Mouse (Mus musculus): ENCODE measurements at regions not wholly inside any gene's neighbourhood (a gene's known extent, or its start where the extent isn't known, plus 50 kb on each side); places are given as distances from the start of the nearest gene placed in this dataset.

DNA sequence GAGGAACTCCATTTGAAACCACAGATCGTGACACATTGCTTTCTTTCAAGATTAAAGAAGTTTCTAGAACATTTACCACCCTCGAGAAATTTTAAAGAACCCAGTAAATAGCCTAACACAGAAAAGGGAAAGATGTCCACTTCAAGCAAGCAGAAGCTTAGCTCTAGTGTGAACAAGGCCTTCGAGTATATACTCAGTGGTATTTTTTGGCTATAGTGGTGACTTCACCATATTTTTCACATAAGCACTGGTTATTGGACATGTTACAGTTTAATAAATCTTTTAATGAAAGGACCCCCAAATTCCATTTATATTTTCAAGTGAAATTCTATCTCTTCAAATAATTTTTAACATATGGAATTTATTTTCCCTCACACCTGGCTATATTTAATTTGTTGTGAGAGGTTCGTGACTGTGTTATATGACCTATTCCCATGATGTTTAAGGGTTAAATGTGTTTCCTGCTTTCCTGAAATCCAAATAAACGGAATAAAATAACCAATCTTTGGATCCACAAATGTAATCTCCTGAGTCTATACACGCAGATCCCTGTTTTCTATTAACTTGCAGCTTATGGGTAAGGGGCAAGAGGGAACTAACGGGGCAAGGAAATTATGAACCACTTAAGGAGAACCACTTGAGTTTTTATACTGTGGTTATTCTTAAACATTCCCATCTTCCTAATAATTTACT is 60.6 kb upstream of the Tas2r134 start:
- Histone ChIP-seq H3K27me3 (ENCODE audit: control insufficient read depth, insufficient read depth, low read length) (no peaks in the 10 kb centered on the region), H3K36me3 (ENCODE audit: control insufficient read depth, insufficient read depth, low read length) (no peaks in the 10 kb centered on the region), H3K4me3 (ENCODE audit: low read depth, low read length) (no peak overlapping the region), H3K4me1 (ENCODE audit: control insufficient read depth, insufficient read depth, insufficient read length, low read length) (peaks cover 2% of the 10 kb centered on the region; the same call in 1 of the 2 replicates), H3K27ac (ENCODE audit: insufficient read depth, low read depth, low read length) (no peak overlapping the region)
- TF ChIP-seq POLR2A (IDR thresholded peaks at IDR 0.05; ENCODE audit: low read depth, low read length) (no peak), CTCF (IDR thresholded peaks at IDR 0.05; ENCODE audit: extremely low read depth, insufficient read length, insufficient replicate concordance, low read depth, low read length) (no peak)
- 85% methylated on average over 7 of the region's 7 CpGs for WGBS

DNA sequence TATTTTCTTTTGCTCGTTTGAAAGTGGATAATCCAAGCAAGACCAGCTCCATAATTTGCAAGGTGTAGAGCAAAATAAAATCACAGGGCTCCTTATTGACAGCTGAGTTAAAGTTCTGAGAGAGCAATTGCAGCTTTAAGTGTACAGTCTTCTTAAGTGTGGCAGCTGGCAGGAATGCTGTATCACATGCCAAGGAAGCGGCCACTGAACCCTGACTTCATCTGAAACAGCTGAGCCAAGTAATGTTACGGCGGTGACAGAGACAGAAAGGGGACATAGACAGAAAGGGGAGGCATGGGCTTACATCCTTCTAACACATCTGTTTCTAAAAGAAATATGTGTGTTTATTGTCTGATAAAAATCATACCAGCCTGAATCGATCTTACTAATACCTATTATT is 63.4 kb upstream of the Tas2r134 start:
- Histone ChIP-seq H3K4me1 (ENCODE audit: control insufficient read depth, insufficient read depth, insufficient read length, low read length) (peaks cover 2% of the 10 kb centered on the region; the same call in 1 of the 2 replicates), H3K36me3 (ENCODE audit: control insufficient read depth, insufficient read depth, low read length) (no peaks in the 10 kb centered on the region), H3K27me3 (ENCODE audit: control insufficient read depth, insufficient read depth, low read length) (no peaks in the 10 kb centered on the region), H3K27ac (ENCODE audit: insufficient read depth, low read depth, low read length) (no peak overlapping the region), H3K4me3 (ENCODE audit: low read depth, low read length) (no peak overlapping the region)
- no peak for TF ChIP-seq CTCF (IDR thresholded peaks at IDR 0.05; ENCODE audit: extremely low read depth, insufficient read length, insufficient replicate concordance, low read depth, low read length)
- no peak for TF ChIP-seq POLR2A (IDR thresholded peaks at IDR 0.05; ENCODE audit: low read depth, low read length)
- 68% methylated on average over 5 of the region's 5 CpGs for WGBS

DNA sequence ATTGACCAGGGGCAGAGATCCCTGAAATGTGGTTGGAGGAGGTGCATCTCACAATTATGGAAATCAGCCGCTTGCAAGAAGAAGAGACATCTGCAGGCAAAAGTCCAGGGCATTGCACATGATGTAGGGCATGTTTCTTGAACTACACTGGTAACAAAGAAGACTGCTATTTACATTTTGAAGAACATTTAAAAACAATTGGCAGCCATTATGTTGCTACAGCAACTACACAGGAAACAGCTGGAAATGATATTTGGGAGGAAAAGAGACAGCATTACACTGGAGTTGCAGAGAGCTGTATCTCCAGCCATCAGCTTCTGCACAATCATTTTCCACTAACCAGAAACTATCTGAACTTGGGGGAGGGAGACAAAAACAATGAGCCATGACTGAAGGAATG is 64.1 kb upstream of the Tas2r134 start:
- no peak overlapping the region for H3K4me3 ChIP-seq (ENCODE audit: low read depth, low read length)
- no peaks in the 10 kb centered on the region for H3K36me3 ChIP-seq (ENCODE audit: control insufficient read depth, insufficient read depth, low read length)
- WGBS, result 67% methylated on average over 1 of the region's 1 CpGs
- H3K4me1 ChIP-seq (ENCODE audit: control insufficient read depth, insufficient read depth, insufficient read length, low read length), result peaks cover 2% of the 10 kb centered on the region; the same call in 1 of the 2 replicates
- TF ChIP-seq CTCF (IDR thresholded peaks at IDR 0.05; ENCODE audit: extremely low read depth, insufficient read length, insufficient replicate concordance, low read depth, low read length) (no peak), POLR2A (IDR thresholded peaks at IDR 0.05; ENCODE audit: low read depth, low read length) (no peak)
- H3K27me3 ChIP-seq (ENCODE audit: control insufficient read depth, insufficient read depth, low read length), result no peaks in the 10 kb centered on the region
- H3K27ac ChIP-seq (ENCODE audit: insufficient read depth, low read depth, low read length), result no peak overlapping the region

DNA sequence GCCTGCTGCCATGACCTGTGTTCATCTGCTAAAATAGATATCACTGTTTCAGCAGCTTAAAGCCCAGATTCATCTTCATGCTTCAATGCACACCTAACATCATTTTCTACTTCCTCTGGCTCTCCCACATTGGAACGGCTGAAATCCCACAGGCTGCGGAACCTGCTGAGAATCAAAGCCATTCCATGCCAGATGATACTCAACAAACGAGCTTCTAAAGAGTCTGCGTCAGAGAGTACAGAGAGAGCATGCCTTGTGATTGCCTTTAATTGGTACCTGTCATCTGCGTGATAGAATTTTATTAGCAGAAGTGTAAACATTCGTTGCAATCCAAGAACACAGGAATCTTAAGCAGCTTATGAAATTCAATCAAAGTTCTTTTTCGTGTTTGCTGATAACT is 76.4 kb upstream of the Tas2r134 start:
- no peak for TF ChIP-seq POLR2A (IDR thresholded peaks at IDR 0.05; ENCODE audit: low read depth, low read length)
- TF ChIP-seq CTCF (IDR thresholded peaks at IDR 0.05; ENCODE audit: extremely low read depth, insufficient read length, insufficient replicate concordance, low read depth, low read length), result no peak
- H3K4me3 ChIP-seq (ENCODE audit: low read depth, low read length), result no peak overlapping the region
- no peaks in the 10 kb centered on the region for H3K27me3 ChIP-seq (ENCODE audit: control insufficient read depth, insufficient read depth, low read length)
- WGBS, result 21% methylated on average over 7 of the region's 7 CpGs
- H3K4me1 ChIP-seq (ENCODE audit: control insufficient read depth, insufficient read depth, insufficient read length, low read length), result no peaks in the 10 kb centered on the region
- H3K27ac ChIP-seq (ENCODE audit: insufficient read depth, low read depth, low read length), result no peak overlapping the region
- H3K36me3 ChIP-seq (ENCODE audit: control insufficient read depth, insufficient read depth, low read length), result no peaks in the 10 kb centered on the region

DNA sequence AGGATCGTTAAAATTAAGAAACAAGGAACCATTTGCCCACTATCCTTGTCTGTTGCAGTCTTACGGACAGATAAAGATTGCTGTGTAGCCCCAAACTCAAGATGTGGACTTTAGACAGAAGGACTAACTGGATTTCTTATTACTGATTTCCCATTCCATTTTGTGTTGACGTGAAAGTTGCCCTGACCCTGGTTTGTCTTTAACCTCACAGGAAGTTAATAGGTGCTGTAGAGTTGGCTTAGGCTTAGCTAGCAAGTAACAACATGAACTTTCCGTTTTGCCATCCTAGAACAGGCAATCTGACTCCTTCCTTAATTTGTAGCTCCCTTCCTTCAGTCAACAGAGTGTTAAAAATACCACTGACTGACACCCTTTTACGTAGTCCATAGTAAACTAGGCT is 78.2 kb upstream of the Tas2r134 start:
- H3K27ac ChIP-seq (ENCODE audit: insufficient read depth, low read depth, low read length), result no peak overlapping the region
- WGBS, result 77% methylated on average over 5 of the region's 5 CpGs

DNA sequence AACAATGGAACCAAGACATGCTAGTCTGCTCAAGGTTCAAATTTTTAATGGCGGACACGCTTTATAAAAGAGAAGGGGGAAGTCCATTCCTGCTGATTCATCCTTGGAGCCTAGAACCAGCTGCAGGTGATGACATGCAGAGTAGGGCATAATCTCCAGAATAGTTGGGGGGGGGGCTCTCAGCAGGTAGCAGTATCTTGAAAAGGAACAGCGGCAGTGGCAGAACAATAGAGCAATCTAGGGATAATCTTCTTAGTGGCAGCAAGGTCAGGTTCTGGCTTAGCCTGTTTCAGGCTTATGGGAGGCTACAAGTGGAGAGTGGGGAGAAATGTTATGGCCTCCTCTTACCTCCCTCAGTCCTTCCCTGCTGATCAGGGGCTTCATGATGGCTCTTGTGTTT is 81.1 kb upstream of the Tas2r134 start:
- peaks cover 6% of the 10 kb centered on the region for H3K4me1 ChIP-seq (ENCODE audit: control insufficient read depth, insufficient read depth, insufficient read length, low read length)
- TF ChIP-seq POLR2A (IDR thresholded peaks at IDR 0.05; ENCODE audit: low read depth, low read length) (no peak), CTCF (IDR thresholded peaks at IDR 0.05; ENCODE audit: extremely low read depth, insufficient read length, insufficient replicate concordance, low read depth, low read length) (no peak)
- no peak overlapping the region for H3K4me3 ChIP-seq (ENCODE audit: low read depth, low read length)
- H3K27me3 ChIP-seq (ENCODE audit: control insufficient read depth, insufficient read depth, low read length), result no peaks in the 10 kb centered on the region
- no peaks in the 10 kb centered on the region for H3K36me3 ChIP-seq (ENCODE audit: control insufficient read depth, insufficient read depth, low read length)
- no peak overlapping the region for H3K27ac ChIP-seq (ENCODE audit: insufficient read depth, low read depth, low read length)
- 100% methylated on average over 3 of the region's 3 CpGs for WGBS

More for the DNA sequence above, 78.2 kb upstream of the Tas2r134 start:
- TF ChIP-seq CTCF (IDR thresholded peaks at IDR 0.05; ENCODE audit: extremely low read depth, insufficient read length, insufficient replicate concordance, low read depth, low read length) (no peak), POLR2A (IDR thresholded peaks at IDR 0.05; ENCODE audit: low read depth, low read length) (no peak)
- Histone ChIP-seq H3K4me3 (ENCODE audit: low read depth, low read length) (no peak overlapping the region), H3K4me1 (ENCODE audit: control insufficient read depth, insufficient read depth, insufficient read length, low read length) (peaks cover 3% of the 10 kb centered on the region; the same call in 1 of the 2 replicates), H3K36me3 (ENCODE audit: control insufficient read depth, insufficient read depth, low read length) (no peaks in the 10 kb centered on the region), H3K27me3 (ENCODE audit: control insufficient read depth, insufficient read depth, low read length) (no peaks in the 10 kb centered on the region)

- WGBS, result 24% methylated on average over 1 of the region's 1 CpGs
- Histone ChIP-seq H3K27ac (ENCODE audit: insufficient read depth, low read depth, low read length) (no peak overlapping the region), H3K36me3 (ENCODE audit: control insufficient read depth, insufficient read depth, low read length) (no peaks in the 10 kb centered on the region), H3K4me1 (ENCODE audit: control insufficient read depth, insufficient read depth, insufficient read length, low read length) (peaks cover 6% of the 10 kb centered on the region), H3K27me3 (ENCODE audit: control insufficient read depth, insufficient read depth, low read length) (no peaks in the 10 kb centered on the region), H3K4me3 (ENCODE audit: low read depth, low read length) (no peak overlapping the region)
- no peak for TF ChIP-seq POLR2A (IDR thresholded peaks at IDR 0.05; ENCODE audit: low read depth, low read length)
- TF ChIP-seq CTCF (IDR thresholded peaks at IDR 0.05; ENCODE audit: extremely low read depth, insufficient read length, insufficient replicate concordance, low read depth, low read length), result no peak
These were observed 83.4 kb upstream of the Tas2r134 start for GRCm38 (mm10) chr2:51543949-51544348.
